Mouse (Mus musculus) liver, adult 2 months (tissue): ENCODE measurements around the gene Gm10837. TPM values are rescaled to one million over a fixed set of nuclear protein-coding genes. Genes with fewer than 3 reads are reported as not detected.

ENCODE experiments used
- DNase-seq: peaks from one replicate; pipeline ENCODE4 v3.0.0-alpha.2; 2011; ENCODE audit warnings: low read depth, low spot score; ENCODE audit errors: extremely low read depth
- H3K27ac ChIP-seq: fragments of 200-500 bp; replicated peaks from 2 replicates; pipeline ENCODE4 v1.5.1; 2012; ENCODE audit warnings: low read depth, mild to moderate bottlenecking, control low read depth, inconsistent platforms, low read length; ENCODE audit not compliant: insufficient read depth
- H3K27me3 ChIP-seq: fragments of 200-500 bp; 2 replicates; pipeline ENCODE4 v1.6.1; 2012; ENCODE audit warnings: mild to moderate bottlenecking, moderate library complexity, low read length, inconsistent platforms; ENCODE audit not compliant: control insufficient read depth, insufficient read depth
- H3K36me3 ChIP-seq: fragments of 200-500 bp; 2 replicates; pipeline ENCODE4 v1.6.1; 2012; ENCODE audit warnings: low read length, inconsistent platforms; ENCODE audit not compliant: control insufficient read depth, insufficient read depth
- H3K4me1 ChIP-seq: fragments of 200-500 bp; 2 replicates; pipeline ENCODE4 v1.6.1; 2011; ENCODE audit warnings: low read length; ENCODE audit not compliant: control insufficient read depth, insufficient read depth
- H3K4me3 ChIP-seq: fragments of 200-500 bp; 2 replicates; pipeline ENCODE4 v1.5.1; 2011; ENCODE audit warnings: low read depth, mild to moderate bottlenecking, control low read depth, low read length, moderate library complexity; ENCODE audit not compliant: insufficient read depth
- H3K79me2 ChIP-seq: fragments of 200-500 bp; 2 replicates; pipeline ENCODE4 v1.6.1; 2012; ENCODE audit warnings: inconsistent platforms, mild to moderate bottlenecking, low read length, moderate library complexity; ENCODE audit not compliant: control insufficient read depth, insufficient read depth
- H3K9ac ChIP-seq: fragments of 200-500 bp; 2 replicates; pipeline ENCODE4 v1.6.1; 2012; ENCODE audit warnings: low read depth, mild to moderate bottlenecking, control low read depth, inconsistent platforms, low read length
- CTCF ChIP-seq: fragments of 200-500 bp; IDR thresholded peaks from 2 replicates; pipeline ENCODE4 v1.5.1; 2011; ENCODE audit warnings: low read depth, low read length, control low read depth
- POLR2A ChIP-seq: fragments of 200-500 bp; IDR thresholded peaks from 2 replicates; pipeline ENCODE4 v1.6.1; 2011; ENCODE audit warnings: low read length, control low read depth; ENCODE audit not compliant: insufficient read depth; ENCODE audit errors: extremely low read depth
- WGBS: fragments of 180-500 bp; shearing (Covaris S2); methylation state at CpG from one replicate; pipeline ENCODE4 v1.1.7; 2018; 5-methylcytosine and 5-hydroxymethylcytosine counted together
- polyA plus RNA-seq: library from polyadenylated mRNA; depleted of rRNA; stranded (reverse); fragments of >200 nt; gene quantifications from 2 replicates; pipeline ENCODE4 v1.2.3, GENCODE M21; 2012
- total RNA-seq: library from RNA; depleted of rRNA; stranded (reverse); fragments of >200 nt; gene quantifications from 2 replicates; pipeline ENCODE4 v1.2.3, GENCODE M21; 2014

The Gm10837 gene
- total and polyA plus RNA-seq, 2 experiments: not detected

DNA sequence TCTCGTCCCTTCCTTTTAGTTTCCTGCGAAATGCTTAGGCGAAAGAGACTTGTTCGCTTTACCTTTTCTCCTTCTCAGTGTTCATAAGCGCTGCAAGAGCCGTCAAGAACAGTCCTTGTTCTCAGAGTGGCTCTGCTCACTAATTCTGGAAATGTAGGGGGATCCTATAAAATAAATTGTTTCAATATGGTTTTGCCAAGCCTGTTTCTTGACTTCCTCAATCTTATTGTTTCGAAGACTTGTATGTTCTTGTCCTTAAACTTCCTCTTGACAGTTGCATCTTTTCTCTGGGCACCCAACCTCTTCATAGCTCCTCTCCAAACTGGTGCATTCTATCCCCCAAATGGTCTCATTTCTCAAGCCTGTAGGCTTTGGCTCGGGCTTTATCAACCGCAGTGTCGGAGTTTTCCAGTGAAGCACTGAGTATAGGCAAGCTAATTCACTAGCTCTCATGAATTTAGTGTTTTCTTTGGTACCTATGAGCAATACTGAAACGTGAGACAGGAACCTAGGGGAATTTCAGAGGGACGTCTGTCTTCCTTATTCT lies 4.7 kb upstream of the Gm10837 start:
- no peak for DNase-seq
- Histone ChIP-seq H3K79me2 (no peaks in the 10 kb centered on the region), H3K4me3 (no peak overlapping the region), H3K27ac (no peak overlapping the region), H3K27me3 (peaks cover 31% of the 10 kb centered on the region), H3K36me3 (no peaks in the 10 kb centered on the region), H3K4me1 (no peaks in the 10 kb centered on the region; the same call in 1 of the 2 replicates), H3K9ac (no peak overlapping the region)
- 4% methylated on average over 12 of the region's 12 CpGs for WGBS
- no peak for TF ChIP-seq POLR2A
- no peak for TF ChIP-seq CTCF

DNA sequence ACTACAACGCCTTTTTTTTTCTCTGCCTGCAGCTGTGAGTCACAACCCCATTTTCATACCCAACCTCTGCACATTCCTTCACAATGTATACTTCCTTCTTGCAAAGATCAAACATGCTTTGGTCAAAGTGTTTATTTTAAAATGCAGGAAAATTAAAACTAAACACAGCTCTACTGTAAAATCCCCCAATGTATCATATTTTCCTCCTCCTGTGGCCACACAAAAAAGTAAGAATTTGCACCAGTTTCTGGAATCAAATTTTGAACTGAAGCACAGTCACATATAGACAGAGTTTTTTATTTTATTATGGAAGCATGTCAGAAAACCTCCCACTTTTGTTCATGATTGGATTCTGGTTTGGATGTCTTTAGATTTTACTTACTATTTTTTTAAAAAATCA lies 3.8 kb upstream of the Gm10837 start:
- Histone ChIP-seq H3K9ac (no peak overlapping the region), H3K79me2 (no peaks in the 10 kb centered on the region), H3K4me3 (no peak overlapping the region), H3K36me3 (no peaks in the 10 kb centered on the region), H3K27ac (no peak overlapping the region), H3K4me1 (no peaks in the 10 kb centered on the region; the same call in 1 of the 2 replicates), H3K27me3 (peaks cover 36% of the 10 kb centered on the region)
- WGBS: 19% methylated on average over 1 of the region's 1 CpGs
- TF ChIP-seq CTCF: no peak
- no peak for DNase-seq

- Histone ChIP-seq H3K4me1 (no peaks in the 10 kb centered on the region; the same call in 1 of the 2 replicates), H3K27me3 (peaks cover 34% of the 10 kb centered on the region), H3K27ac (no peak overlapping the region), H3K79me2 (no peaks in the 10 kb centered on the region), H3K4me3 (no peak overlapping the region), H3K9ac (no peak overlapping the region), H3K36me3 (no peaks in the 10 kb centered on the region)
- DNase-seq: no peak
- TF ChIP-seq POLR2A: no peak
- no peak for TF ChIP-seq CTCF
- WGBS: 10% methylated on average over 5 of the region's 5 CpGs
These were observed 3.0 kb upstream of the Gm10837 start for GRCm38 (mm10) chr14:122487366-122487765.

DNA sequence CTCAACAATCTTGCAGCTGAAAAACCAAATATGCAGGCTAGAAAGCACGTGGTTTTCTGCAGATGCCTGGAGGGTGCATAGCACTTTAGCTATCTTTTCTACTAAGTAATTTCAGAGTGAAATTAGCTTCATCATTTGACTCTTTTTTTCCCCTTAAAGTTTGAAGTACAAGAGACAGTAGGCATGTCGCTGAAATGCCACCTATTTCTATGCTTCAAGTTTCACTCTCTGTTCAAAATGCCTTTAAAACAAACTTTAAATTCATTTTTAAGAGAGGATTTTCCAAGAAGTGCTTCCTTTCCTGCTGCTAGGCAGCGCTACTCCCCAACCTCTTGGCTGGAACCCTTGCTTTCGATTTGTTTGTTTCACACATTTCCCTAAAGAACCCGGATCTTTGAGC lies 1.3 kb upstream of the Gm10837 start:
- Histone ChIP-seq H3K27me3 (peaks cover 28% of the 10 kb centered on the region), H3K4me3 (no peak overlapping the region), H3K9ac (no peak overlapping the region), H3K4me1 (no peaks in the 10 kb centered on the region; the same call in 1 of the 2 replicates), H3K27ac (no peak overlapping the region), H3K36me3 (no peaks in the 10 kb centered on the region), H3K79me2 (no peaks in the 10 kb centered on the region)
- TF ChIP-seq POLR2A (no peak), CTCF (no peak)
- DNase-seq: no peak
- 2% methylated on average over 5 of the region's 5 CpGs for WGBS

- WGBS: 10% methylated on average over 12 of the region's 12 CpGs
- DNase-seq: peak; percentile 30
- no peaks in the 10 kb centered on the region; the same call in 1 of the 2 replicates for H3K4me1 ChIP-seq
- no peaks in the 10 kb centered on the region for H3K79me2 ChIP-seq
- H3K9ac ChIP-seq: no peak overlapping the region
- H3K27me3 ChIP-seq: peaks cover 23% of the 10 kb centered on the region
- H3K4me3 ChIP-seq: no peak overlapping the region
- H3K36me3 ChIP-seq: no peaks in the 10 kb centered on the region
- no peak overlapping the region for H3K27ac ChIP-seq
- TF ChIP-seq CTCF (no peak), POLR2A (no peak)
These were observed 536 bp upstream of the Gm10837 start for GRCm38 (mm10) chr14:122489686-122490414.

DNA sequence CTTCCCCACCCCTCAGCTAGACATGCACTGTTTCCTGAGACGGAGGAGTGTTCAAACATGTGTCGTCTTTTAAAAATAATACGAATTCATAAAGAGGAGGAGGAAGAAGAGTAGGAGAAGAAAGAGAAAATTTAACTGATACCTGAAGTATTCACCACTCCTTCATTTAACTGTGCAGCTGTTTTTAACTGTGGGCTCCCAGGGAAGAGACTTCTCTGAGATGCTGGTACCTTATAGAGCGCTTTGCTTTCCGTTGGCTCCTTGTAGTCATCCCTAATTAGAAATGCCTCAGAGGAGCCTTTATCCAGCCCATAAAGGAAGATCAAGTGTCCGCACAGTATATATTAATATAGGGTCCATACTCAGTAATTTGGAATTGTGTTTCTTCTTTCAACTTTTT lies 1.1 kb downstream of the Gm10837 start:
- no peak for DNase-seq
- H3K9ac ChIP-seq: no peak overlapping the region
- H3K36me3 ChIP-seq: no peaks in the 10 kb centered on the region
- no peak overlapping the region for H3K4me3 ChIP-seq
- no peak overlapping the region for H3K27ac ChIP-seq
- 90% methylated on average over 6 of the region's 6 CpGs for WGBS
- no peaks in the 10 kb centered on the region for H3K79me2 ChIP-seq
- TF ChIP-seq CTCF (no peak), POLR2A (no peak)
- H3K27me3 ChIP-seq: peaks cover 19% of the 10 kb centered on the region
- no peaks in the 10 kb centered on the region; the same call in 1 of the 2 replicates for H3K4me1 ChIP-seq
